Mouse (Mus musculus) Patski (cell line): ENCODE data around the gene Card14. TPM values are rescaled to one million over a fixed set of nuclear protein-coding genes. Genes with fewer than 3 reads are reported as not detected.

Experiments used
- ATAC-seq: fragments of 100-300 bp; one replicate; pipeline ENCODE4 v1.8.0; 2021
- CTCF ChIA-PET: fragments of 350-600 bp; sonication (Branson Sonifier 250); formaldehyde crosslinking; loops from one replicate; lab custom pipeline; 2022; ENCODE audit warnings: inconsistent platforms; lab: Charles Lee
- POLR2A ChIA-PET: fragments of 350-600 bp; sonication (Branson Sonifier 250); formaldehyde crosslinking; loops from one replicate; lab custom pipeline; 2022; ENCODE audit warnings: antibody characterized with exemption, inconsistent platforms; lab: Charles Lee
- DNase-seq: peaks from one replicate; pipeline ENCODE4 v3.0.0-alpha.2; 2011; ENCODE audit warnings: low read depth, low spot score
- H3K27me3 ChIP-seq: fragments of 371-371 bp; one replicate; pipeline ENCODE4 v1.5.1; 2021
- CTCF ChIP-seq: fragments of 100-300 bp; IDR thresholded peaks from one replicate; pipeline ENCODE4 v1.5.1; 2021
- in situ Hi-C: fragments of 300-500 bp; cut with MboI; formaldehyde crosslinking; loops from 3 replicates; pipeline ENCODE4 v1.11.1; 2018; ENCODE audit warnings: low pct_unique_long_range_greater_than_20kb, mixed read lengths
- polyA plus RNA-seq: library from polyadenylated mRNA; unstranded; gene quantifications from one replicate; pipeline ENCODE4 v1.2.3, GENCODE M21; 2021

Gene Card14
- polyA plus RNA-seq, 1 experiment from 2014 or later = 0.26 TPM

GRCm38 (mm10) chr11:119393483-119393804 lies 85.9 kb downstream of the Card14 start:
- no peak for TF ChIP-seq CTCF
- ChIA-PET POLR2A (interaction anchor here (1.4 kb wide), 1 partner anchor 10 kb away, joined by 4 read pairs; no protein-coding TSS in a partner anchor), CTCF (interaction anchor here (0.8 to 1.4 kb wide), 3 partner anchors 8 to 53 kb away, joined by 3 read pairs; no protein-coding TSS in a partner anchor)
- H3K27me3 ChIP-seq = no peaks in the 10 kb centered on the region
- ATAC-seq = no peak
- in situ Hi-C loops = no loop called here
- DNase-seq = no peak

- in situ Hi-C loops = no loop called here
- no peak for TF ChIP-seq CTCF
- CTCF ChIA-PET = interaction anchor here (0.8 kb wide), 1 partner anchor 9 kb away, joined by 3 read pairs; no protein-coding TSS in a partner anchor
- DNase-seq (no peak), ATAC-seq (no peak)
- no peaks in the 10 kb centered on the region for H3K27me3 ChIP-seq
- POLR2A ChIA-PET = interaction anchor here (1.4 kb wide), 1 partner anchor 9 kb away, joined by 4 read pairs; no protein-coding TSS in a partner anchor
These were observed 86.6 kb downstream of the Card14 start for GRCm38 (mm10) chr11:119394210-119394609.

Other genes with a start within 250 kb of the Card14 start
- 22.0 TPM for gene Cbx4, start 221.5 kb upstream of the Card14 start, polyA plus RNA-seq
- 17.4 TPM for gene Tbc1d16, start 79.3 kb upstream of the Card14 start, polyA plus RNA-seq
- 0.13 TPM for gene Ccdc40, start 79.2 kb upstream of the Card14 start, polyA plus RNA-seq
- gene Gaa, start 39.9 kb upstream of the Card14 start, polyA plus RNA-seq = 263 TPM
- gene Eif4a3, start 7.7 kb upstream of the Card14 start, polyA plus RNA-seq = 147 TPM
- 25.0 TPM for gene Sgsh, start 47.8 kb downstream of the Card14 start, polyA plus RNA-seq
- gene Slc26a11, start 47.8 kb downstream of the Card14 start, polyA plus RNA-seq = 16.3 TPM
- gene Rnf213, start 85.3 kb downstream of the Card14 start, polyA plus RNA-seq = 20.5 TPM
- gene Endov, start 183.6 kb downstream of the Card14 start, polyA plus RNA-seq = 19.6 TPM
- 0.06 TPM for gene Nptx1, start 240.0 kb downstream of the Card14 start, polyA plus RNA-seq